Mouse (Mus musculus) layer of hippocampus, postnatal 14 days (tissue): Measurements from ENCODE around the gene Cacfd1. TPM values are rescaled to one million over a fixed set of nuclear protein-coding genes. Genes with fewer than 3 reads are reported as not detected.

Source experiments
- DNase-seq, 2 experiments: peaks; one replicate each; pipeline ENCODE4 v3.0.0; 2021 to 2022; ENCODE audit warnings: low spot score in 2 of 2, mixed read lengths in 1 of 2
- total RNA-seq, 2 experiments: library from RNA; stranded (reverse); gene quantifications; 2 replicates each; pipeline ENCODE4 v1.2.3; 2021

The Cacfd1 gene
- total RNA-seq, 2 experiments from 2014 or later, result 50.6 to 52.1 TPM

- no peak for DNase-seq
Measured at GRCm38 (mm10) chr2:27070247-27070813, 60.6 kb downstream of the Cacfd1 start.

Other genes with a start within 250 kb of the Cacfd1 start
- gene Abo, start 144.9 kb upstream of the Cacfd1 start, total RNA-seq, result not detected
- gene Surf6, start 107.0 kb upstream of the Cacfd1 start, total RNA-seq, result 10 to 100 TPM; 27.9 to 28.9 TPM
- gene Med22, start 99.2 kb upstream of the Cacfd1 start, total RNA-seq, result 10 to 100 TPM; 42.9 to 46.5 TPM
- 100 to 1,000 TPM; 274 to 302 TPM for gene Rpl7a, start 99.2 kb upstream of the Cacfd1 start, total RNA-seq
- gene Surf2, start 93.6 kb upstream of the Cacfd1 start, total RNA-seq, result 10 to 100 TPM; 32.4 to 38.4 TPM
- 10 to 100 TPM; 87.5 to 90.6 TPM for gene Surf1, start 93.4 kb upstream of the Cacfd1 start, total RNA-seq
- 10 to 100 TPM; 60.2 to 61.7 TPM for gene Surf4, start 76.0 kb upstream of the Cacfd1 start, total RNA-seq
- under 1 TPM; 0.17 to 0.18 TPM for gene Stkld1, start 75.9 kb upstream of the Cacfd1 start, total RNA-seq
- gene Rexo4, start 45.5 kb upstream of the Cacfd1 start, total RNA-seq, result 10 to 100 TPM; 53.5 to 55.7 TPM
- gene Adamts13, start 36.5 kb upstream of the Cacfd1 start, total RNA-seq, result 1 to 10 TPM; 1.4 to 1.7 TPM
- 10 to 100 TPM; 46.3 to 46.7 TPM for gene Slc2a6, start 18.1 kb downstream of the Cacfd1 start, total RNA-seq
- gene Mymk, start 62.3 kb downstream of the Cacfd1 start, total RNA-seq, result 1 to 10 TPM; 1.1 to 1.4 TPM
- gene Adamtsl2, start 69.5 kb downstream of the Cacfd1 start, total RNA-seq, result 10 to 100 TPM; 12.7 to 14.7 TPM
- 100 to 1,000 TPM; 110 to 119 TPM for gene Fam163b, start 132.6 kb downstream of the Cacfd1 start, total RNA-seq
- gene Dbh, start 155.3 kb downstream of the Cacfd1 start, total RNA-seq, result under 1 TPM; 0.48 to 0.91 TPM
- 10 to 100 TPM in 1 of 2 experiments, 1 to 10 TPM in 1; 9.8 to 10.5 TPM for gene Sardh, start 238.4 kb downstream of the Cacfd1 start, total RNA-seq